Mouse (Mus musculus) embryo, embryonic 10 days (tissue): ENCODE measurements around the gene Usp47.

Source experiments
- DNase-seq: peaks from one replicate; pipeline ENCODE4 v3.0.0-alpha.2; 2015; ENCODE audit warnings: low spot score

The Usp47 gene

GRCm38 (mm10) chr7:112023150-112023600 is at the start of gene Usp47:
Gene Usp47, plus strand, starts transcription at chr7:112023504.
- peak; percentile 87 for DNase-seq

DNA sequence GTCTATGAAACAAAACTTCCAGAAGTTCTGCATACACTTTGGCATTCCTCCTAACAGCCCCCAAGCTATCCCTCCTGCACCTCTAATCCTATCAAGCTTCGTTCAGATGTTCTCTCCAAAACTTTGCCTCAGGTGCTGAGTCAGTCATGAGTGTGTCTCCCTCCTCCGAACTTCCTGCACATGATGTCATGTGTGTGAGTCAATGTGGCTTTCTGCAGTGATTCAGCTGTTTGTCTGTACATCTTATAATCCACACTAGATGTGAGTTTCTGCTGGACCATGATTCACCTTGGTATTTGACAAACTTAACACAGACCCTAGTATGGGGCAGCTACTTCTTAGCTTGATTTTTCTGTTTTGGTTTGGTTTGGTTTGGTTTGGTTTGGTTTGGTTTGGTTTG is 46.9 kb upstream of the Usp47 start:
- DNase-seq = no peak

- DNase-seq = no peak
These were observed 45.4 kb upstream of the Usp47 start for GRCm38 (mm10) chr7:111977871-111978270.

DNA sequence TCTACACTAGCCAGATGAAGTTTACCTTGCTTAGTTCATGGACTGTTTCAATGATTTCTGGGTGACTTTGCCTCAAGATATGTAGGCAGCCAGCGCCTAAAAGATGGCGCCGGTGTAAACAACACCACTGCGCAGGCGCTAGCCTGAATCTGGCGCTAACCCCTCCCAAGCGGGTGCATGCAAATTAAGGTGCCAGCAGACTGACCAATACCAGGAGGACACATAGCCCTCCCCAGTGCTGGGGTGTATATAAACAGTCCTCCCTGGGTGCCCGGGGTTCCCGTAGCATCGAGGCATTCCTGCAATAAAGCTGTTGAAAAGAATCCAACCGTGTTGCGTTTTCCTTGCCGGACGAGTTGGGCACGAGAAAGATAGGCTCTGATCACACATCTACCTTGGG is 41.0 kb upstream of the Usp47 start:
- no peak for DNase-seq

- DNase-seq = no peak
These were observed 38.8 kb upstream of the Usp47 start for GRCm38 (mm10) chr7:111984530-111984929.

GRCm38 (mm10) chr7:111985266-111985665 is 38.0 kb upstream of the Usp47 start:
- no peak for DNase-seq

- no peak for DNase-seq
These were observed 36.4 kb upstream of the Usp47 start for GRCm38 (mm10) chr7:111986906-111987305.

GRCm38 (mm10) chr7:111997441-111997840 is 25.9 kb upstream of the Usp47 start:
- DNase-seq = no peak

DNA sequence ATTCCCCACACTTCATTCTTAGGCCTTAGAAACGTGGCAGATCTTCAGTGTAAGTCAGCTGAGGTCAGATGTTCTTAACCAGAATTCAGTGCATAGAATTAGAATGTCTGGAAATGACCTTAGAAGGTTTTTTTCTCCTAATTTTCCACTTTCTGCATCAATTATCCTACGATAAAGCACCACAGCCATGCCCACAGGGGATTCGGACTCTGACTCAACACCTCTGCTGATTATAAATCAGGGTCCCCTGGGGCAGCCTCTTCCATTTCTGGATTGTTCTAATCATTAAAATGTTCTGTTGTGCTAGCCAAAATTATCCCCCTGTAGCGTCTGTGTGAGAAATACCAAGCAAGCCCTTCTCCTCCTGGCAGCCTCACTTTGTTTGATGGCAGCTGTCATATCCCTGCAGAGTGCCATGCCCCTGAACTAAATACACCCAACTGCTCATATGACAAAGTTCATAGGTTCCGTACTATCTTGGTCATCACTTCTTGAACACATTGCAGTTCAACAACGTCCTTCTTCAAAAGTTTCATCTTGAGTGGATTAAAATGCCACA is 24.8 kb upstream of the Usp47 start:
- no peak for DNase-seq

DNA sequence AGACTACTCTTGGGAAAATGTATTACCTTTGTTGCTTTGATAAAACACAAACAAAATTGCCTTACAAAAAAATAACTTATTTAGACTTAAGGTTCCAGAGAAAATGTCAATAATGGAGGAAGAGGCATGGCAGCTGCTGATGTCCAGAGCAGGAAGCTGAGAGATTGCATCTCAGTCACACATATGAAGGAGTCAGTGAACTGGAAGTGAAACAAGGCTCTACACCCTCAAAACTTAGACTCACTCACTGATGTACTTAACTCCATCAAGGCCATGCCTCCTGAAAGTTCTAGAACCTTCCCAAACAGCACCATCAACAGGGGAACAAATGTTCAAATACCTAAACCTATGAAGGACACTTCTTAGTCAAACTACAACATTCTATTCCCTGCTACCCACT is 23.9 kb upstream of the Usp47 start:
- DNase-seq = no peak

DNA sequence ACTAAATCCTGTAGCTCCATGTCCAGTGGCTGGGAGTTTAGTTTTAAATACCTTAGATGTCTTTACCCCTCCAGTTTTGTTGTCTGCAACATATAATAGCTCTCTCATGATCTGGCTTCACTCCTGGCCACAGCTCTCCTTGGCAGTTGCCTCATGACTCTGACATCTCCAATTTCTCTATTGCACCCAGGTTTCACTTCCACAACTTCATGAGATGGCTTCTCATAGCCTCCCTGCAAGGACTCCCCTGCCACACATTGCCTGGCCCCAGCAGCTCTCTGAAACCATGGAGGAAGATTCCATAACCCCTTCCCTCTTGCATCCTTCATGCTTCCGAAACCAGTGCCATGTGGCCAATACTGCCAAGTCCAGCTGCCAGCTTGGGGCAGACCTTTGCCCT is 23.1 kb upstream of the Usp47 start:
- DNase-seq = no peak

GRCm38 (mm10) chr7:112010511-112010910 is 12.8 kb upstream of the Usp47 start:
- no peak for DNase-seq

DNA sequence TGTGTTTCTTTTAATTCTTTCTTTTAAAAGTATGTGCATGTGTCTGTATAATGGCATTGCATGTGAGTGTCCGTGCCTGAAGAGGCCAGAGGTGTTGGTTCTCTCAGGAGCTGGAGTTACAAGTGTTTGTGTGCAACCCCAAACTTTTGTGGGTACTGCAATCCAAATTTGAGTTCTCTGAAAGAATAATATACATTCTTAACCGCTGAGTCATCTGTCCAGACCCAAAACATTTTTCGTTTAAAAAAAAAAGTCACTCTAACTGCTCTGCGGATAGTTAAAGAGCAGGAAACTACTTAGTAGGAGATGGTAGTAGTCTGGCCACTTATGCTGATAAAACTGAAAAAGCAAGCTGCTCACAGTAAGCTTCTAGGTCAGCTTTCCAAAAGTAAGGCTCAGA is 12.3 kb upstream of the Usp47 start:
- DNase-seq = no peak

DNA sequence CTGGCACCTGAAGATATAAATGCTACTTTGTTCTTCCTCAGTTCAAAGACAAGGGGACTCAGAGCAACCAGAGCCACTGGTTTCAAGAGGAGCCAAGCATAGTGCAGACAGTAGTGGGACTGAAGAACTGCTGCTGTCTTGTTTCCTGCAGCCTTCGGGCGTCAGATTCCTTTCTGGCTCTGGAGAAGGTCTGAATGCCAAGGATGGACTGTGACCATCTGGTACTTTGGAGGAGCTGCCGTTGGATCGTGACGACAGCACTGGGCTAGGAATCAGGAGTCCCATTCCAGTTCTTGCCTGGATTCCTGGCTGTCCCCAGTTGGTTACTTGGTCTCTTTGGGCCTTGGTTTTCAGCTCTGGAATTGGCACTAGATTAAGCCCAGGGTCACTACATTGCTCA is 11.2 kb upstream of the Usp47 start:
- peak; percentile 10 for DNase-seq

DNA sequence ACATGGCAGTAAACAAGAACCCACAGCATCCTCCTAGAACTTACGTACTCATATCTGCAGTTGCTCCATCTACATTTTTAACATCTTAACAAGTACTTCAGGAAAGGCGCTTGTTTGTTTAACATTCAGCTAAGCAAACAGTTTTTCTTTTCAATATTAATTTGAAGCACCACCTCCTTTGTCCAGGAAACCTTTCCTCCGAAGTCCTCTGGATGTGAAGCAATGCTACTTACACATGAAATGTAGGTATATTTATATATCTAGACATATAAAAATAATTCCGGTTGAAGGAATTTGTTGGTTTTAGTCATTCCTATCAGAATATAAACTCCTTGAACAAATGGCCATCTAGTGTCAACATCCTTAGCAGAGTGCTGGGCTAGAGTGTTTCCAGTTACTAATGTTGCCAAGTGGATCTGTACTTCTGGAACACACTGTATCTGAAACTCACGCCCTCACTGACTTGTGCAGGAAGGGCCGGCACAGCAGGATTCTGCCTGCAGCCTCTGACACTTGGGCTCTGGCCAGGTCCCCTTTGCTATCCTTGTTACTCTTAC is 10.6 kb upstream of the Usp47 start:
- DNase-seq = no peak

GRCm38 (mm10) chr7:112014148-112014547 is 9.2 kb upstream of the Usp47 start:
- DNase-seq = no peak

DNA sequence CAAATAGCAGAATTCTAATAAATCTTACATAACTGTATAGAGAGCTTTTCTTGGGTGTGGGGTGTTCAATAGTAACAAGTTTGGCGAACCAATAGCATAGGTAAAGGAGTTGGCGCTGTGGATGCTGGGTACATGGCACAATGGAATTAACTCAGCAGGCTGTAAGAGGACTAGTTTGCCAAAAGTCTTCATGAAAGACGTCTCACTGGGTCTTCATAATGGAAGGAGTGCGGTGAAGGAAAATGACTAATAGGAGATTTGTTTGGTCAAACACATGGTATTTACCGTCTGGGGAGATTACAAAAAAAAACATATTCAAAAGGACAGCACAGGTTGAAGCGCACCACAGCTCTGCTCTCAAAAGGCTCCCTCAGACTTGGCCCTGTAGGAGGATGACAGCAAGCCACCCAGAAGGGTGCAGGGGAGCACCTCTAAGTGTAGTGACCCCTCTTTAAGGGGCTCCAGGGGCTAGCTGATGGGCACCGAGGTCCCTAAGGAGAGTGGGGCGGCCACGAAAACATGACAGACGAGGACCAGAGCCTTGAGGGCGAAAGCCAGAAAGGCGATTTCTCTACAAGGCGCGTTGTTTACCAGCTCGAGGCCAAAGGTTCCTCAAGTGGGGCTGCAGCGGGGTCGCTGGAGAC is 676 bp upstream of the Usp47 start:
- no peak for DNase-seq

DNA sequence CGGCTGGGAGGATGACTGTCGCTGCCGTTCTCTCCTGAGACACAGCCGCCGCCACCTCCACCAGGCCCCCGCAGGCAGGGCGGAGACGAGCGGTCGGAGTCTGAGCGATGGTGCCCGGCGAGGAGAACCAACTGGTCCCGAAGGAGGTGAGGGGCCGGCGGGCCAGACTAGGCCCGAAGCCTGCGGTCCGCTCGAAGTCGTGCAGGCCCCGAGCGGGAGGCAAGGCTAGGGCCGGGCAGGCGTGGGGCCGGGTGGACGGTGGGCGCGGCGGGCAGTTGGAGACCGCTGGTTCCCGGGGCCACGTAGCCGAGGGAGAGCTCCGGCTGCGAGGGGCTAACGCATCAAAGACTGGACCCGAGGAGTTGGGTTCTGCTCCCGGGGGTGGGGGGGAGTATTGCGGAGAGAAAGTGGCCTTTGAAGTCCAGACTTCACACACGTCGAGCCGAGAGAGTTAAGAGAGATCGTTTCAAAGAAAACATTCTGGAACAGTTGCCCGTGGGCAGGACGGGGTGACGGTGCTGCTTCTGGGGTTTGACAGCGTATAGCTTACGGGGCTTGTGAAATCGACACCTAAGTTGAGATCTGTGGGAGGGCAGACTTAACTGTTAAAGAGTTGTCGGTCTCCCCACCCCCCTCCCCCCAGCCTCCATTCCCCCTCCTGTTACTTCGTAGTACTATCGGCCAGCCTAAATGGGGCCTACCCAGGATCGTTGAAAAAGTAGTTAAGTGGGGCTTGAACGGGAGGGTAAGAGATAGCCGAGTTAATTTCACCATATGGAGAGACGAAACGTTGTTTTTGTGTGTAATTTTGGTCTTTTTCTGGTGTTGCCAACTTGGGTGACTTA is 519 bp downstream of the Usp47 start:
- DNase-seq = peak; percentile 62

DNA sequence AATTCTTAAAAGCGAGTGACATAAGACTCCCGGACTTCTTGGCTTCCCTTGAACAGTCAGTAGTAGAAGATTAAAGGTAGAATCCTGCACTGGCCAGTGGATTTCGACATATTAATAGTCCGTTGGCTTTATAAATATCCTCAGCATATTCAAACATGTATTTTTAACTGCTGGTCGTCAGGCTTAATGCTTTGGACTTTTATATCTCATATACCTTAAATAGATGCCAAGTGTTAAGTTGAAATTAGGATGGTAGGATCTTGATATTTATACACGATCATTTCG is 1.1 kb downstream of the Usp47 start:
- no peak for DNase-seq

- peak; percentile 11 for DNase-seq
These were observed 1.6 kb downstream of the Usp47 start for GRCm38 (mm10) chr7:112024856-112025255.

GRCm38 (mm10) chr7:112030594-112030993 is 7.3 kb downstream of the Usp47 start:
- DNase-seq = no peak

GRCm38 (mm10) chr7:112035804-112036203 is 12.5 kb downstream of the Usp47 start:
- no peak for DNase-seq

GRCm38 (mm10) chr7:112036636-112037035 is 13.3 kb downstream of the Usp47 start:
- no peak for DNase-seq
